In genomic region chr10:6980236-6980635, GRCm38 (mm10) we compare ENCODE assay signal across 9 mouse cellular contexts.
DNase-seq lines count a peak whose midpoint lies in the region; ATAC-seq and TF ChIP-seq lines count a peak whose summit lies in the region.
"Had no signal": no experiment of that assay in that cellular context is flagged by ENCODE, and none has a peak within 500 bp of the region (broad histone marks: within the 10 kb centered on the region; RNA-seq: fewer than 3 reads in every experiment).

No protein-coding gene starts in this region.

- H3K4me1 ChIP-seq in heart, embryonic 12.5 days (replicated peaks), result no peaks in the 10 kb centered on the region
- no peaks in the 10 kb centered on the region for H3K4me1 ChIP-seq in limb, embryonic 15.5 days
- H3K4me1 ChIP-seq in thymus, adult 2 months (replicated peaks; ENCODE audit: control insufficient read depth, insufficient read depth, low read length), result peaks cover 14% of the 10 kb centered on the region

- no peaks in the 10 kb centered on the region for H3K9me3 ChIP-seq in heart, embryonic 12.5 days (replicated peaks)
- H3K9me3 ChIP-seq in limb, embryonic 15.5 days, result no peaks in the 10 kb centered on the region
- H3K9me3 ChIP-seq: G1E had no signal

- no peak overlapping the region for H3K9ac ChIP-seq in heart, embryonic 12.5 days
- no peak overlapping the region for H3K9ac ChIP-seq in limb, embryonic 15.5 days

- DNase-seq in heart, postnatal 36 days, result no peak
- peak; percentile 41 to 45 for DNase-seq in spleen, postnatal 36 days (ENCODE audit: low spot score in 2 of 2)
- no peak for DNase-seq in spleen, adult 18-20 months
- peak; percentile 37 for DNase-seq in thymus, adult 2 months
- DNase-seq in urinary bladder, postnatal 36 days (ENCODE audit: low spot score in 2 of 2), result no peak
- no peak for DNase-seq in kidney, postnatal 10 days

- no peaks in the 10 kb centered on the region for H3K36me3 ChIP-seq in heart, embryonic 12.5 days
- H3K36me3 ChIP-seq in limb, embryonic 15.5 days, result no peaks in the 10 kb centered on the region
- no peaks in the 10 kb centered on the region for H3K36me3 ChIP-seq in thymus, adult 2 months (ENCODE audit: control insufficient read depth, insufficient read depth, low read length)
- H3K36me3 ChIP-seq: G1E had no signal

- no peak for ATAC-seq in heart, embryonic 12.5 days (ENCODE audit: insufficient number of reproducible peaks, low FRiP score)
- no peak for ATAC-seq in limb, embryonic 15.5 days (ENCODE audit: insufficient number of reproducible peaks, low FRiP score, low TSS enrichment, low read depth)

- no peaks in the 10 kb centered on the region for H3K27me3 ChIP-seq in heart, embryonic 12.5 days (replicated peaks)
- no peaks in the 10 kb centered on the region for H3K27me3 ChIP-seq in limb, embryonic 15.5 days
- no peaks in the 10 kb centered on the region for H3K27me3 ChIP-seq in thymus, adult 2 months (ENCODE audit: control insufficient read depth, insufficient read depth, low read length)

- no peak for TF ChIP-seq POLR2A in thymus, adult 2 months (IDR thresholded peaks at IDR 0.05; ENCODE audit: control insufficient read depth, extremely low read depth, insufficient read depth, low read length, poor library complexity)

- H3K4me2 ChIP-seq in heart, embryonic 12.5 days, result peak overlapping the region; percentile 53
- peak overlapping the region; percentile 34 for H3K4me2 ChIP-seq in limb, embryonic 15.5 days

- H3K27ac ChIP-seq in heart, embryonic 12.5 days (ENCODE audit: poor library complexity, severe bottlenecking), result no peak overlapping the region
- no peak overlapping the region for H3K27ac ChIP-seq in limb, embryonic 15.5 days
- peak overlapping the region; percentile 53; the same call in 1 of the 2 replicates for H3K27ac ChIP-seq in thymus, adult 2 months (ENCODE audit: control insufficient read depth, insufficient read depth, low read length)

- H3K4me3 ChIP-seq in heart, embryonic 12.5 days, result peak overlapping the region; percentile 15; the same call in 1 of the 2 replicates
- peak overlapping the region; percentile 13; the same call in 1 of the 2 replicates for H3K4me3 ChIP-seq in limb, embryonic 15.5 days
- H3K4me3 ChIP-seq in thymus, adult 2 months (ENCODE audit: control insufficient read depth, insufficient read depth, low read length), result peak overlapping the region; percentile 53; the same call in 1 of the 2 replicates

- TF ChIP-seq CTCF in thymus, adult 2 months (IDR thresholded peaks at IDR 0.05; ENCODE audit: borderline replicate concordance, control insufficient read depth, extremely low read depth, insufficient read depth, low read length, poor library complexity), result no peak

- intact Hi-C loops in heart, postnatal 36 days (cut with DNase I), result no loop called here

- 16% methylated on average over 6 of the region's 6 CpGs for WGBS in heart, embryonic 12.5 days
- WGBS in limb, embryonic 15.5 days, result 7% methylated on average over 6 of the region's 6 CpGs
- under 1% methylated on average over 6 of the region's 6 CpGs for WGBS in thymus, adult 2 months

Comparison
In these comparisons a context has a peak if more than half of its experiments do, and no peak if none do; other contexts are left out.
1. DNase-seq: peak in spleen, postnatal 36 days (2 of 2) and thymus, adult 2 months (single experiment); none in heart, postnatal 36 days (0 of 2), spleen, adult 18-20 months (0 of 2), urinary bladder, postnatal 36 days (0 of 2) and kidney, postnatal 10 days (single experiment).
2. Peak in every context shown above with its lines, with median percentiles within 50 percentile points of each other: H3K4me3 ChIP-seq.